Mouse (Mus musculus) testis, adult 2 months (tissue): Measurements from ENCODE around the gene Kidins220.

ENCODE experiments used
- CTCF ChIP-seq: fragments of 200-500 bp; IDR thresholded peaks from 2 replicates; pipeline ENCODE4 v1.5.1; 2012; ENCODE audit warnings: low read depth, mild to moderate bottlenecking, inconsistent platforms, low read length, moderate library complexity; ENCODE audit not compliant: control insufficient read depth, insufficient read depth, insufficient replicate concordance
- POLR2A ChIP-seq: fragments of 200-500 bp; IDR thresholded peaks from 2 replicates; pipeline ENCODE4 v1.6.1; 2012; ENCODE audit warnings: low read depth, mild to moderate bottlenecking, inconsistent platforms, low read length, moderate library complexity; ENCODE audit not compliant: control insufficient read depth

- no peak for TF ChIP-seq CTCF
- no peak for TF ChIP-seq POLR2A
These were observed 118.6 kb downstream of the Kidins220 start for GRCm38 (mm10) chr12:25093241-25093774.
